Mouse (Mus musculus): ENCODE measurements at regions not wholly inside any gene's neighbourhood (a gene's known extent, or its start where the extent isn't known, plus 50 kb on each side); places are given as distances from the start of the nearest gene placed in this dataset.

- ATAC-seq, result peak; percentile 49
These were observed 69.1 kb upstream of the Rad23b start for GRCm38 (mm10) chr4:55280706-55281105.

- ATAC-seq, result no peak
These were observed 68.3 kb upstream of the Rad23b start for GRCm38 (mm10) chr4:55281486-55282096.

GRCm38 (mm10) chr4:55282474-55282873 is 67.4 kb upstream of the Rad23b start:
- no peak for ATAC-seq

- no peak for ATAC-seq
These were observed 65.1 kb upstream of the Rad23b start for GRCm38 (mm10) chr4:55284722-55285225.

GRCm38 (mm10) chr4:55285641-55286040 is 64.2 kb upstream of the Rad23b start:
- no peak for ATAC-seq

- ATAC-seq, result no peak
These were observed 61.4 kb upstream of the Rad23b start for GRCm38 (mm10) chr4:55288456-55288855.

GRCm38 (mm10) chr4:55292277-55292676 is 57.6 kb upstream of the Rad23b start:
- ATAC-seq, result no peak

- no peak for ATAC-seq
These were observed 57.1 kb upstream of the Rad23b start for GRCm38 (mm10) chr4:55292701-55293100.

GRCm38 (mm10) chr4:55293347-55294079 is 56.3 kb upstream of the Rad23b start:
- ATAC-seq, result no peak

- no peak for ATAC-seq
These were observed 55.6 kb upstream of the Rad23b start for GRCm38 (mm10) chr4:55294255-55294687.

GRCm38 (mm10) chr4:55297841-55298240 is 52.0 kb upstream of the Rad23b start:
- no peak for ATAC-seq
